Mouse (Mus musculus) heart, adult 2 months (tissue): ENCODE data around the gene Nmi. TPM values are rescaled to one million over a fixed set of nuclear protein-coding genes. Genes with fewer than 3 reads are reported as not detected.
A peak's percentile ranks its signal among the peaks of the same experiment; 100 is the strongest.

Experiments used
- DNase-seq, 2 experiments: peaks; one replicate each; pipeline ENCODE4 v3.0.0; 2021
- H3K27ac ChIP-seq: fragments of 200-600 bp; 2 replicates; pipeline ENCODE4 v1.8.1; 2022
- H3K27me3 ChIP-seq: fragments of 200-500 bp; 2 replicates; pipeline ENCODE4 v1.6.1; 2012; ENCODE audit warnings: mild to moderate bottlenecking, low read length, inconsistent platforms, mixed read lengths; ENCODE audit not compliant: control insufficient read depth, insufficient read depth
- H3K36me3 ChIP-seq: fragments of 200-500 bp; 2 replicates; pipeline ENCODE4 v1.6.1; 2012; ENCODE audit warnings: low read length, inconsistent platforms; ENCODE audit not compliant: control insufficient read depth, insufficient read depth
- H3K4me1 ChIP-seq: fragments of 200-500 bp; 2 replicates; pipeline ENCODE4 v1.6.1; 2011; ENCODE audit warnings: low read length; ENCODE audit not compliant: control insufficient read depth, insufficient read depth
- H3K4me3 ChIP-seq: fragments of 200-600 bp; 2 replicates; pipeline ENCODE4 v1.8.1; 2022
- H3K79me2 ChIP-seq: fragments of 200-500 bp; replicated peaks from 2 replicates; pipeline ENCODE4 v1.6.1; 2012; ENCODE audit warnings: mild to moderate bottlenecking, inconsistent platforms, low read length, moderate library complexity, mixed read lengths; ENCODE audit not compliant: control insufficient read depth, insufficient read depth
- H3K9ac ChIP-seq: fragments of 200-500 bp; 2 replicates; pipeline ENCODE4 v1.6.1; 2012; ENCODE audit warnings: low read depth, mild to moderate bottlenecking, control low read depth, inconsistent platforms, low read length, mixed read lengths
- CTCF ChIP-seq: fragments of 200-600 bp; IDR thresholded peaks from 2 replicates; pipeline ENCODE4 v1.8.1; 2022; ENCODE audit warnings: antibody characterized with exemption, mild to moderate bottlenecking, moderate library complexity
- EP300 ChIP-seq: fragments of 200-500 bp; IDR thresholded peaks from 2 replicates; pipeline ENCODE4 v1.6.1; 2011; ENCODE audit warnings: low read depth, low read length, control low read depth; ENCODE audit not compliant: insufficient read depth
- POLR2A ChIP-seq: fragments of 200-500 bp; IDR thresholded peaks from 2 replicates; pipeline ENCODE4 v1.6.1; 2011; ENCODE audit warnings: mild to moderate bottlenecking, low read depth, low read length, control low read depth; ENCODE audit not compliant: insufficient read depth
- WGBS: fragments of 180-500 bp; shearing (Covaris S2); methylation state at CpG from one replicate; pipeline ENCODE4 v1.1.7; 2018; 5-methylcytosine and 5-hydroxymethylcytosine counted together
- intact Hi-C: fragments of 180-260 bp; cut with DNase I; formaldehyde crosslinking; loops from one replicate; pipeline ENCODE4 v1.15.1; 2025
- polyA plus RNA-seq: library from polyadenylated mRNA; depleted of rRNA; stranded (reverse); fragments of >200 nt; gene quantifications from 2 replicates; pipeline ENCODE4 v1.2.3, GENCODE M21; 2012
- total RNA-seq, 2 experiments: library from RNA; stranded (reverse); gene quantifications; 2 replicates each; pipeline ENCODE4 v1.2.3; 2021

Nmi gene
- total and polyA plus RNA-seq, 3 experiments = 3.2 to 6.7 (median 5.1) TPM

- peaks cover 1% of the 10 kb centered on the region for H3K4me1 ChIP-seq
- TF ChIP-seq CTCF = no peak
- TF ChIP-seq EP300 = no peak
- no peak for TF ChIP-seq POLR2A
- intact Hi-C loops = loop anchor here (2.0 kb wide), 2 partner anchors 39 to 137 kb away; partner anchors contain the start of gene Nmi
- H3K36me3 ChIP-seq = no peaks in the 10 kb centered on the region
- H3K27ac ChIP-seq = peak overlapping the region; percentile 19
- H3K27me3 ChIP-seq = no peaks in the 10 kb centered on the region
- DNase-seq = peak in 1 of 2 experiments; percentile 10
- H3K79me2 ChIP-seq = no peaks in the 10 kb centered on the region
- H3K4me3 ChIP-seq = peak overlapping the region; percentile 31
- H3K9ac ChIP-seq = peak overlapping the region; percentile 49
- 34% methylated on average over 11 of the region's 12 CpGs for WGBS
These were observed 39.8 kb downstream of the Nmi start for GRCm38 (mm10) chr2:51933341-51934134.

- Histone ChIP-seq H3K4me1 (peaks cover 1% of the 10 kb centered on the region), H3K27me3 (no peaks in the 10 kb centered on the region), H3K27ac (no peak overlapping the region), H3K4me3 (no peak overlapping the region), H3K9ac (no peak overlapping the region), H3K79me2 (no peaks in the 10 kb centered on the region), H3K36me3 (no peaks in the 10 kb centered on the region)
- TF ChIP-seq POLR2A = no peak
- no peak for TF ChIP-seq EP300
- TF ChIP-seq CTCF = no peak
- WGBS = 83% methylated on average over 7 of the region's 7 CpGs
- intact Hi-C loops = no loop called here
- DNase-seq = no peak
These were observed 42.1 kb downstream of the Nmi start for GRCm38 (mm10) chr2:51931241-51931640.

GRCm38 (mm10) chr2:51914944-51915680, 58.2 kb downstream of the Nmi start:
- Histone ChIP-seq H3K27ac (no peak overlapping the region), H3K27me3 (no peaks in the 10 kb centered on the region), H3K4me1 (no peaks in the 10 kb centered on the region), H3K36me3 (no peaks in the 10 kb centered on the region), H3K79me2 (no peaks in the 10 kb centered on the region), H3K9ac (no peak overlapping the region), H3K4me3 (no peak overlapping the region)
- 16% methylated on average over 5 of the region's 5 CpGs for WGBS
- peak; percentile 50 to 56 for DNase-seq
- peak; percentile 91 for TF ChIP-seq CTCF
- TF ChIP-seq EP300 = 0 out of 2 replicates have a peak, but pooled peaks have one; percentile 41
- TF ChIP-seq POLR2A = no peak
- intact Hi-C loops = loop anchor here (2.0 kb wide), 1 partner anchor 1608 kb away; no protein-coding TSS in a partner anchor

- Histone ChIP-seq H3K79me2 (no peaks in the 10 kb centered on the region), H3K4me1 (no peaks in the 10 kb centered on the region), H3K36me3 (no peaks in the 10 kb centered on the region), H3K4me3 (no peak overlapping the region), H3K9ac (no peak overlapping the region), H3K27ac (no peak overlapping the region), H3K27me3 (no peaks in the 10 kb centered on the region)
- intact Hi-C loops = loop anchor here (2.0 kb wide), 1 partner anchor 1608 kb away; no protein-coding TSS in a partner anchor
- 54% methylated on average over 7 of the region's 7 CpGs for WGBS
- TF ChIP-seq EP300 (no peak), POLR2A (no peak), CTCF (no peak)
- DNase-seq = no peak
These were observed 58.8 kb downstream of the Nmi start for GRCm38 (mm10) chr2:51914532-51914931.

GRCm38 (mm10) chr2:51912740-51913139, 60.6 kb downstream of the Nmi start:
- Histone ChIP-seq H3K27ac (no peak overlapping the region), H3K4me1 (no peaks in the 10 kb centered on the region), H3K27me3 (no peaks in the 10 kb centered on the region), H3K9ac (no peak overlapping the region), H3K79me2 (no peaks in the 10 kb centered on the region), H3K36me3 (no peaks in the 10 kb centered on the region), H3K4me3 (no peak overlapping the region)
- intact Hi-C loops = no loop called here
- WGBS = 23% methylated on average over 6 of the region's 6 CpGs
- no peak for TF ChIP-seq EP300
- no peak for TF ChIP-seq POLR2A
- no peak for TF ChIP-seq CTCF
- DNase-seq = no peak

GRCm38 (mm10) chr2:51911864-51912263, 61.4 kb downstream of the Nmi start:
- H3K27ac ChIP-seq = no peak overlapping the region
- no peaks in the 10 kb centered on the region for H3K79me2 ChIP-seq
- H3K27me3 ChIP-seq = no peaks in the 10 kb centered on the region
- TF ChIP-seq POLR2A = no peak
- no peak for TF ChIP-seq CTCF
- no peak for TF ChIP-seq EP300
- H3K4me3 ChIP-seq = no peak overlapping the region
- no peaks in the 10 kb centered on the region for H3K4me1 ChIP-seq
- H3K9ac ChIP-seq = no peak overlapping the region
- intact Hi-C loops = no loop called here
- WGBS = 85% methylated on average over 2 of the region's 2 CpGs
- H3K36me3 ChIP-seq = no peaks in the 10 kb centered on the region
- DNase-seq = no peak
